Mouse (Mus musculus) intestine, embryonic 15.5 days (tissue): ENCODE results near the gene Cep164. TPM values are rescaled to one million over a fixed set of nuclear protein-coding genes. Genes with fewer than 3 reads are reported as not detected.

Experiments
- ATAC-seq: fragments of 200-750 bp; cut with Nextera tagmentation; 2 replicates; pipeline ENCODE4 v1.8.0; 2017; ENCODE audit warnings: moderate TSS enrichment, moderate library complexity
- H3K27ac ChIP-seq: fragments of 300-500 bp; sonication (generic); 2 replicates; pipeline ENCODE4 v1.5.1; 2015; ENCODE audit warnings: mild to moderate bottlenecking, inconsistent platforms
- H3K27me3 ChIP-seq: fragments of 300-500 bp; sonication (generic); replicated peaks from 2 replicates; pipeline ENCODE4 v1.6.1; 2015; ENCODE audit warnings: inconsistent platforms
- H3K36me3 ChIP-seq: fragments of 300-500 bp; sonication (generic); 2 replicates; pipeline ENCODE4 v1.6.1; 2015; ENCODE audit warnings: inconsistent platforms
- H3K4me1 ChIP-seq: fragments of 300-500 bp; sonication (generic); replicated peaks from 2 replicates; pipeline ENCODE4 v1.6.1; 2015; ENCODE audit warnings: inconsistent platforms
- H3K4me2 ChIP-seq: fragments of 300-500 bp; sonication (generic); replicated peaks from 2 replicates; pipeline ENCODE4 v1.6.1; 2015; ENCODE audit warnings: mild to moderate bottlenecking, inconsistent platforms
- H3K4me3 ChIP-seq: fragments of 300-500 bp; sonication (generic); replicated peaks from 2 replicates; pipeline ENCODE4 v1.5.1; 2015; ENCODE audit warnings: inconsistent platforms
- H3K9ac ChIP-seq: fragments of 300-500 bp; sonication (generic); 2 replicates; pipeline ENCODE4 v1.6.1; 2015; ENCODE audit warnings: inconsistent platforms
- H3K9me3 ChIP-seq: fragments of 300-500 bp; sonication (generic); 2 replicates; pipeline ENCODE4 v1.6.1; 2016; ENCODE audit warnings: inconsistent platforms
- WGBS: fragments of 180-500 bp; shearing (Covaris S2); methylation state at CpG from one replicate; pipeline ENCODE4 v1.1.7; 2015; 5-methylcytosine and 5-hydroxymethylcytosine counted together
- polyA plus RNA-seq: library from polyadenylated mRNA; unstranded; fragments of >200 nt; fragmentation: Nextera tagmentation; extraction: Ambion mirVana; gene quantifications from 2 replicates; pipeline ENCODE4 v1.2.1, GENCODE M21; 2015

Cep164 gene
- polyA plus RNA-seq = 21.1 and 24.9 TPM in 2 replicates

DNA sequence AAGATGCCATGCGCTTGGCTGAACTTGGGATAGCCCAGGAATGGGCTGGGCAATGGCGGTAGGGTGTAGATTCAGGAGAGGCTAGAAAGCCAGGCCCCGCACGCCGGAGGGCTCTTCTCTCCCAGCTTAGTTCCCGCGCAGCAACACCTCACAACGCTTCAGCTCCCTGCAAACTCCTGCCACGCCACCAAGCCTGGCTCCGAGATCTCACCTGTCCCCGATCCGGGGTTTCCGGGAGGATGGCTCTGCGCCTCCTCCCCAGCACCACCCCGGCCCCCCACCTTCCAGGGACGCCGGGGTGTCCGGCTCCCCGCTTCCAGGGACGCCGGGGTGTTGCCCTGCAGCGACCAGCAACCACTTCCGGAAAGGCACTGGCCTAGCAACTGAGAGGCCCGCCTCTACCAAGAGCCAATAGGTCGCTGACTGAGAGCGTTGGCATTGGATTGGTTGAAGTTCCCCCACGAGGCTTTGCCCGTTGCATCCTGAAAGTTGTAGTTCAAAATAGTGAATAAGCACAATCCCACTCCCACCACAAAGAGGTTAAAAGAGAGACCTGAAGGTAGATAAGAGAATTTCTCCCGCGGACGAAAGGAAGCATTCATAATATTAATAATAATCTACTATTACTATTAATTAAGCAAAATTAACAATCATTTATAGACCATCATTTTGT, at the start of gene Cep164:
TSS of gene Cep164 (minus strand) at position 401 of the 673 bp plus-strand sequence.
- peak within 1 kb of the TSS; percentile 87 for H3K4me3 ChIP-seq
- under 1% methylated on average over 31 of the region's 31 CpGs for WGBS
- H3K9me3 ChIP-seq = no peaks in the 10 kb centered on the region
- H3K27me3 ChIP-seq = no peaks in the 10 kb centered on the region
- H3K4me2 ChIP-seq = peak within 1 kb of the TSS; percentile 81
- H3K36me3 ChIP-seq = no peaks in the 10 kb centered on the region
- H3K27ac ChIP-seq = peak within 1 kb of the TSS; percentile 72
- peak; percentile 99 for ATAC-seq
- H3K9ac ChIP-seq = peak within 1 kb of the TSS; percentile 77
- H3K4me1 ChIP-seq = peaks cover 9% of the 10 kb centered on the region

DNA sequence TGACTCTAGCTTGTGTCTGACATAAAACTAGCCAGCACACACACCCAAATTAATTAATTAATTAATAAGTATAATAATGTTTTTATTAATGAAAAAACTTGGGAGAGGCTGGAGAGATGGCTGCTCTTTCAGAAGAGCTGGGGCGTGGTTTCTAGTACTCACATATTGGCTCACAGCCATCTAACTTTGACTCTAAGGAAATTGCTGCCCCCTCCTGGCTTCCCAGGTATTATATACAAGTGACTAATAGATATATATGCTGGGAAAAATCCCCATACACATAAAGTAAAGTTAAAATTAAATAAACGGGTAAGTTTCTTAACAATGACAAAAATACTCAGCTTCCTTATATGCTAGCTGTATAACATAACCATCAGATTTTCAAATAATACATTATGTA, 49.4 kb upstream of the Cep164 start:
- H3K4me1 ChIP-seq = no peaks in the 10 kb centered on the region
- H3K9me3 ChIP-seq = no peaks in the 10 kb centered on the region
- 67% methylated on average over 2 of the region's 2 CpGs for WGBS
- H3K36me3 ChIP-seq = peaks cover 11% of the 10 kb centered on the region; the same call in 1 of the 2 replicates
- no peaks in the 10 kb centered on the region for H3K27me3 ChIP-seq
- H3K9ac ChIP-seq = no peak overlapping the region
- no peak overlapping the region for H3K4me3 ChIP-seq
- H3K4me2 ChIP-seq = no peak overlapping the region
- no peak for ATAC-seq
- no peak overlapping the region for H3K27ac ChIP-seq

DNA sequence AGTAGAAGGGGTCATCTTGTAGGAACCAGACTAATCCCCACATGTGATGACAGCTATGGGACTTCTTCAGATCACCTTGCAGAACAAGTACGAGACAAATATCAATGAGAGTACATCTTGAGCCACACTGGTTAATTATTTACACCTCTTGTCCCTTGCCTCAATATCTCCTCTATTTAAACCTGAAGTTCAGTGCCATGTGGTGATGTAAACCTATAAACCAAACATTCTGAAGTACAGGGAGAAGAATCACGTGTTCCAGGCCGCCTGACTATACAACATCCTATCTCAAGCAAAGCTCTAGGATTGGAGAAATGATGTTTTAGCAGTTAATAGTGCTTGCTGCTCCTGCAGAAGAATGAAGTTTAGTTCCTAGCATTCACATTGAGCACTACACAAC, 41.8 kb upstream of the Cep164 start:
- ATAC-seq = peak; percentile 65; the same call in 1 of the 2 replicates
- Histone ChIP-seq H3K9ac (no peak overlapping the region), H3K9me3 (no peaks in the 10 kb centered on the region), H3K4me1 (no peaks in the 10 kb centered on the region), H3K27me3 (no peaks in the 10 kb centered on the region), H3K36me3 (peaks cover 23% of the 10 kb centered on the region), H3K4me3 (no peak overlapping the region), H3K27ac (no peak overlapping the region), H3K4me2 (no peak overlapping the region)
- WGBS = 57% methylated on average over 3 of the region's 3 CpGs

DNA sequence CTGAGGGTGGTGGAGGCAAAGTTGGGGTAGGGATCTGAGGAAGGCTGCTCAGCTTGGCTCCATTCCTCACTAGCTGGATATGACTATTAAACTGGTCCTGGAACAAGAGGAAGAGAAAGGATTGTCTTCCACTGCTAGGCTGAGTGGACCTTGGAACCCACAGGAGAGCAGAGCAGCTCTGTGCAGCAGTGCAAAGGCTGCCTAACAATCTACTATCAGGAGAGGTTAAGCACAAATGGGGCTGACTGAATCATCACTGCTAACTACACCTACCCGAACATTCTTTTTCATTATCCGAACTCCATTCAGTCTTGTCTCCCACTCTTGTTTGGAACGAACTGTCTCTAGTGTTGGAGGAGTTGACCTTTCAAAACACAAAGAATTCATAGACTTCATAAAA, 40.7 kb upstream of the Cep164 start:
- Histone ChIP-seq H3K4me3 (no peak overlapping the region), H3K4me1 (no peaks in the 10 kb centered on the region), H3K4me2 (no peak overlapping the region), H3K27me3 (no peaks in the 10 kb centered on the region), H3K9me3 (no peaks in the 10 kb centered on the region), H3K9ac (no peak overlapping the region), H3K27ac (no peak overlapping the region), H3K36me3 (peaks cover 25% of the 10 kb centered on the region)
- 94% methylated on average over 3 of the region's 3 CpGs for WGBS
- peak; percentile 73 for ATAC-seq

DNA sequence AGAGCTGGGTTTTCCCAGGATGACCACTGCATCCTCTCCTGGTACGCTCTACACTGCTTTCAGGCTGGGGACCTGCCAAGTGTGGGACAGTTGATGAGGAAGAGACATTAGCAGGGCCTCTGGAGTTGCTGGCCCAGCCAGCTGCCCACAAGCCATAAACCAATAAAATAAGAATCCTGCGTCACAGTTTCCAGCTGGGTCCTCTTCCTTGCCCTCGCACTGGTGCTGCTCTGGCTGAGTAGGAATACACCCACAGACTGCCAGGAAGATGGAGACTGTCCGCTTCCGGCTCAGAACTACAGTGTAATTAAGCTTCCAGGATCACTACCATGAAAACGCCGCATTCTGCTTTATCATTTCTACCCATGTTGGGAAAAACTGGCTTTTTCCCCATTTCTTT, 33.3 kb upstream of the Cep164 start:
- H3K27me3 ChIP-seq = no peaks in the 10 kb centered on the region
- no peak overlapping the region for H3K9ac ChIP-seq
- ATAC-seq = 0 out of 2 replicates have a peak, but pooled peaks have one; percentile 31
- no peak overlapping the region for H3K4me2 ChIP-seq
- WGBS = 72% methylated on average over 7 of the region's 7 CpGs
- H3K27ac ChIP-seq = no peak overlapping the region
- H3K9me3 ChIP-seq = no peaks in the 10 kb centered on the region
- no peak overlapping the region for H3K4me3 ChIP-seq
- H3K4me1 ChIP-seq = no peaks in the 10 kb centered on the region
- peaks cover 48% of the 10 kb centered on the region for H3K36me3 ChIP-seq

DNA sequence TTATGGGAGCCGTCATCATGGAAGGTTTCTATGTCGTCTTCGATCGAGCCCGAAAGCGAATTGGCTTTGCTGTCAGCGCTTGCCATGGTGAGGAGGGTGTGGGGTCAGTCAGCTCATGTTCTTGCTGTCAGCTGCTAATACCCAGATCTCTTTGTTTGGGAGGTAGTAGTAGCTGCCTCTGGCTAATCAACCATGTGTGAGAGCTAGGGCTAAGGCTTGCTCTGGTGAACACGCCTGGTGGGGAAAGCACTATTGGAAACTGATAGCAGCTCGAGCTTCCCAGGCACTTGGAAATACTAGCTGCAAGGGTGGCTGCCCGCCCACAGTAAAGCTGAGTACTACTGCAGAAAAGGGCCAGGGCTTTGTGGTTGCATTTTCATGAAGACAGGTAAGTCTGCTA, 30.9 kb upstream of the Cep164 start:
- H3K27me3 ChIP-seq = no peaks in the 10 kb centered on the region
- ATAC-seq = no peak

DNA sequence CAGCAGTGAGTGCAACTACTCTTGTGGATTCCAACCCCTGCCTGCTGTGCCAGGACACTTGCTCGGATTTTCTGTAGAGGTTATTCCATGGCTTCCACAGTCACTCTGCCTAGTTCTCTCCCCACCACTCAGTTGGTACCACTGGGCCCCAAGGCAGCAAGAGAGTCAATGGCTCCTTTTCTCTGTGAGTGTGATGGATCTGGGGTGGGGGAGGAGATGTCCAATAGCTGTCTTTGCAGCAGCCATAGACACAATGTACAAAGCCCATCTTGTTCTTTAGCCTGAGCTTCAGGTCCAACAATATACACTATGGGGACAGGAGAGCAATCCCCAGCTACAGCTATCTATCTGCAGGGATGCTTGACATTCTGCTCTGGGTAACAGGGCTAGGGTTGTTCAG, 25.6 kb upstream of the Cep164 start:
- Histone ChIP-seq H3K9me3 (no peaks in the 10 kb centered on the region), H3K4me2 (no peak overlapping the region), H3K27ac (no peak overlapping the region), H3K4me3 (no peak overlapping the region), H3K4me1 (peaks cover 17% of the 10 kb centered on the region), H3K9ac (no peak overlapping the region), H3K27me3 (no peaks in the 10 kb centered on the region), H3K36me3 (0 out of 2 replicates have a peak, but pooled peaks cover 8% of the 10 kb centered on the region)
- 96% methylated on average over 1 of the region's 1 CpGs for WGBS
- no peak for ATAC-seq

More for the DNA sequence above, 30.9 kb upstream of the Cep164 start:
- Histone ChIP-seq H3K9ac (no peak overlapping the region), H3K4me3 (no peak overlapping the region), H3K36me3 (peaks cover 36% of the 10 kb centered on the region), H3K9me3 (no peaks in the 10 kb centered on the region), H3K27ac (no peak overlapping the region), H3K4me1 (no peaks in the 10 kb centered on the region), H3K4me2 (no peak overlapping the region)
- 93% methylated on average over 10 of the region's 10 CpGs for WGBS

DNA sequence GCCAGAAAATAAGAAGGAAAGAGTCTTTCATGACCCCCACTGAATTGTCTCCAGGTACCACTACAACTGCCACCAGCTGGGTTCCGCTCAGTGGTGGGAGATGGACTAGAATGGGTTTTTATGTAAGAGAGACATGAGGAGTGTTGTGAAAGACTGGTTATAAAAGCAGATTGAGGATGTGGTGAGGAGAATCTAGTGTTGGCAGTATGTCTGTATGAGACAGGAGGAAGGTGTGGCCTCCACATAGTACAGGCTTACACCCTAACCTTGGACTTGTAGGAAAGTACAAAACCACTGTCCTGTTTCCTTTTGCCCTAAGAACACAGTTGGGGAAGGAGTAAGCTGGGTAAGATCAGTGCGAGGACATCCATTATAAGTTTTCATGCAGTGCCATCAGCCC, 25.2 kb upstream of the Cep164 start:
- Histone ChIP-seq H3K9ac (no peak overlapping the region), H3K9me3 (no peaks in the 10 kb centered on the region), H3K36me3 (0 out of 2 replicates have a peak, but pooled peaks cover 3% of the 10 kb centered on the region), H3K4me2 (no peak overlapping the region), H3K27me3 (no peaks in the 10 kb centered on the region), H3K4me1 (peaks cover 21% of the 10 kb centered on the region), H3K4me3 (no peak overlapping the region), H3K27ac (no peak overlapping the region)
- ATAC-seq = no peak
- 93% methylated on average over 2 of the region's 2 CpGs for WGBS

DNA sequence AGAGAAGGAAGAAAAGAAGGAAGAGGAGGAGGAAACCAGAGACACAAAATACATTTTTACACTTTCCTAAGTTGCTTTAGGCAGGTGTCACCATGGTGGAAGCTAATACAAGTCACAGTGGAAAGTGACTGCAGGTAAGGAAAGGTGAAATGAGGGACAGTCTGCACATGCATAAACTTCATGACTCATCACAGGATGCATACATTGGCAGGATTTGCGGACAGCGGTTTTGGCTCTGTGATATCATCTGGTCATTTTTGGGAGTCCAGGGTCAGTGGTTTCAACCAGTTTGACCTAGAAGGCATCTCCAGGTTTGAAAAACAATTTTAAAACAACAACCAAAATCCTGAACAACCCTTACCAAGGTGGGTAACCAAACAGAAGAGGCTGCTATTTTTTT, 23.3 kb upstream of the Cep164 start:
- H3K36me3 ChIP-seq = no peaks in the 10 kb centered on the region
- H3K27ac ChIP-seq = no peak overlapping the region
- no peak overlapping the region for H3K4me3 ChIP-seq
- no peak overlapping the region for H3K9ac ChIP-seq
- peaks cover 25% of the 10 kb centered on the region for H3K4me1 ChIP-seq
- no peaks in the 10 kb centered on the region for H3K27me3 ChIP-seq
- no peak overlapping the region for H3K4me2 ChIP-seq
- H3K9me3 ChIP-seq = no peaks in the 10 kb centered on the region
- no peak for ATAC-seq
- WGBS = 83% methylated on average over 2 of the region's 2 CpGs

DNA sequence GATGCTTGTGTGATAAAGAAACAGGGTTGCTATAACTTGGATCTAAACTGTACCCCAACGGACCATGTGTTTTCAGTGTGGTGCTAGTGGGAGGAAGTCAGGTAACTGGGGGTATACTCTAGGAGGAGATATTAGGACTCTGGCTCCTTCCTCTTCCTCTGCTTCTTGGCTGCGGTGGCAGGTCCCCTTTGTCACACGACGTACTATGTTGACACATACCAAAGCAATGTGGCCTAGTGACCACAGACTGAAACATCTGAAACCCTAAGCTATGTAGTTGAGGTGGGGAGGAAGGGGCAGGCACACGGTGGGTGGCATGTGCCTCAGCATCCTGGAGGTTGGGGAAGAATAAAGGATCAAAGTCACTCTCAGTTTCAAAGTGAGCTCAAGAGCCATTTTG, 22.8 kb upstream of the Cep164 start:
- no peaks in the 10 kb centered on the region for H3K9me3 ChIP-seq
- WGBS = 60% methylated on average over 5 of the region's 5 CpGs
- H3K27ac ChIP-seq = peak overlapping the region; percentile 60; the same call in 1 of the 2 replicates

DNA sequence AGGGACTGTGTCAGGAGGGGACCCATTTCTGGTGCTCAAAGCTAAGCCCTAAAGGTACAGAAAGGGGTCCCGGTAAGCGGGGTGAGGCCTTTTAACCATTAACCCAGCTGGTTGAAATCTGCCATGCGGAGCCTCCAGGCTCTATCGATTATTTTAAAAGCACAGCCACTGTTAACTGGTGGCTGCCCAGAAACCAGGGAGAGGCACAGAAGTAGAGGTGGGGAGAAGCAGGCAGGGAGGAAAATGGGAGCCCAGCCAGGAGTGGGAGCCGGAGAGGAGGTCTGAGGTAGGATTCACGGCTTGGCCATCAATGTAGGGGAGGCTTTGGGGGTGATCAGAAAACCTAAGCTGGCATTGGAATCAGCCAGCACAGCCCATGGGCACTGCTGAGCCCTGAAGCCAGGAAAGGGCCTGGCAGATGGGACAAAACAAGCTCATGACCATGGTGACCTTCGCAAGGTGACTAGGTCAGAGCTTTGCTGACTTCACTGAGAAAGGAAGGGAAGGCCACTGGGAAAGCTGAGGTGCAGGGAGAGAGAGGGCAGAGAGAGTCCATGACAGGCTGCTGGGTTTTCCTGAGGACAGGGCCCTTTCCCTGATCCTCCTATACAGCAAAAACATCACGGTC, 22.2 kb upstream of the Cep164 start:
- Histone ChIP-seq H3K27ac (peak overlapping the region; percentile 60), H3K27me3 (no peaks in the 10 kb centered on the region), H3K9ac (peak overlapping the region; percentile 17; the same call in 1 of the 2 replicates), H3K4me2 (peak overlapping the region; percentile 18; the same call in 1 of the 2 replicates), H3K36me3 (no peaks in the 10 kb centered on the region), H3K4me1 (peaks cover 25% of the 10 kb centered on the region), H3K4me3 (no peak overlapping the region), H3K9me3 (no peaks in the 10 kb centered on the region)
- WGBS = 55% methylated on average over 8 of the region's 8 CpGs
- peak; percentile 53 for ATAC-seq

More for the DNA sequence above, 22.8 kb upstream of the Cep164 start:
- ATAC-seq = no peak
- Histone ChIP-seq H3K4me1 (peaks cover 25% of the 10 kb centered on the region), H3K27me3 (no peaks in the 10 kb centered on the region), H3K9ac (no peak overlapping the region), H3K4me3 (no peak overlapping the region), H3K4me2 (no peak overlapping the region), H3K36me3 (no peaks in the 10 kb centered on the region)

DNA sequence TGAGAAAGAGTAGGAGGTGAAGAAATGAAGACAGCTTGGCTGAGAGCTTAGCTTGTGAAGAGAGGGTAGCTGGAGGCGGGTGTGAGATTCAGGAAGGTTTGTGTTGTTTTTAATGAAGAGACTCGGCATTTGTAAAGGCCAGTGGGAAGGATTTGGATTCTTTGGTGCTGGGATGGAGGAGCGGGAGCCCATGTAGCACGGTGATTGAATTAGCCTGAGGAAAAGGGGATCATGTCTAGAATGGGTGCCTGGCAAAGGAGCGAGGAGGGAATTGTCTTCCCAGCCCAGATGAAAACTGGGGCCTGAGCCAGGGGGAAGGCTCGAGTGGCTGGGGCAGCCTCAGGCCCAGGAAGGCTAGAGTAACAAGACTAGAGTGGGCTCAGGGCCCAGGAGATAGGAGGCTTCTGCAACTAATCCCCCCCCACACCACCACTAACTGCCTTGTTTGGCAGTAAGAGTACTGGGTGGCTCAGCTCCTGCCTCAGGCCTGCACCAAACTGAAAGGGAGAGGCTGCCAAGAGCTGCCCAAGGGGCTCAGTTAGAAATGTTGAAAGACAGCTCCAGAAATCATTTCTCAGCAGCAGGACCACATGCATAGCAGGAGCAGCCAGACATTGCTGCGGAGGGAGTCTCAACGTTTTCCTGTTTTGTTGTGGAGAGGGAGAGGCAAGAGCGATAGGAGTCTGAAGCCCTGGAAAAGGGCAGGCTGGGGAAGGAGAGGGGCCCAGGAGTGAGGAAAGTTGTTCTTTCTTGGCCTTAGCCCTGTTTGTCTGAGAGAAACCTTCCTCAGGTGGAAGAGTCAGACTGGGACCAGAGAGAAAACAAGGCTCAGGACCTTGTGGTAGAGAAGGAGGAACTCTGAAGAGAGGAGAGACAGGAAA, 21.3 kb upstream of the Cep164 start:
- peak overlapping the region; percentile 18; the same call in 1 of the 2 replicates for H3K4me2 ChIP-seq
- no peaks in the 10 kb centered on the region for H3K9me3 ChIP-seq
- peak; percentile 50; the same call in 1 of the 2 replicates for ATAC-seq

More for the DNA sequence above, 21.3 kb upstream of the Cep164 start:
- no peaks in the 10 kb centered on the region for H3K36me3 ChIP-seq
- peak overlapping the region; percentile 60 for H3K27ac ChIP-seq
- no peak overlapping the region for H3K9ac ChIP-seq
- no peak overlapping the region for H3K4me3 ChIP-seq
- WGBS = 60% methylated on average over 9 of the region's 9 CpGs
- H3K4me1 ChIP-seq = peaks cover 25% of the 10 kb centered on the region
- H3K27me3 ChIP-seq = no peaks in the 10 kb centered on the region
